Mouse (Mus musculus) cortical plate, adult 2 months (tissue): ENCODE data around the gene Epha7. TPM values are rescaled to one million over a fixed set of nuclear protein-coding genes. Genes with fewer than 3 reads are reported as not detected.

ENCODE experiments used
- H3K27ac ChIP-seq: fragments of 200-500 bp; 2 replicates; pipeline ENCODE4 v1.5.1; 2012; ENCODE audit warnings: low read length, control low read depth, inconsistent platforms; ENCODE audit not compliant: insufficient read depth
- H3K4me1 ChIP-seq: fragments of 200-500 bp; 2 replicates; pipeline ENCODE4 v1.6.1; 2011; ENCODE audit warnings: low read length; ENCODE audit not compliant: control insufficient read depth, insufficient read depth
- H3K4me3 ChIP-seq: fragments of 200-500 bp; 2 replicates; pipeline ENCODE4 v1.5.1; 2011; ENCODE audit warnings: mild to moderate bottlenecking, low read length, control low read depth; ENCODE audit not compliant: insufficient read depth
- CTCF ChIP-seq: fragments of 200-500 bp; IDR thresholded peaks from 2 replicates; pipeline ENCODE4 v1.5.1; 2011; ENCODE audit warnings: mild to moderate bottlenecking, control low read depth, low read length; ENCODE audit not compliant: insufficient read depth; ENCODE audit errors: extremely low read depth
- POLR2A ChIP-seq: fragments of 200-500 bp; IDR thresholded peaks from 2 replicates; pipeline ENCODE4 v1.6.1; 2011; ENCODE audit warnings: mild to moderate bottlenecking, low read length, control low read depth; ENCODE audit not compliant: insufficient read depth; ENCODE audit errors: extremely low read depth
- polyA plus RNA-seq: library from polyadenylated mRNA; depleted of rRNA; stranded (reverse); fragments of >200 nt; gene quantifications from 2 replicates; pipeline ENCODE4 v1.2.3, GENCODE M21; 2012; rRNA removed

The Epha7 gene
- 29.3 and 38.5 TPM in 2 replicates for polyA plus RNA-seq

DNA sequence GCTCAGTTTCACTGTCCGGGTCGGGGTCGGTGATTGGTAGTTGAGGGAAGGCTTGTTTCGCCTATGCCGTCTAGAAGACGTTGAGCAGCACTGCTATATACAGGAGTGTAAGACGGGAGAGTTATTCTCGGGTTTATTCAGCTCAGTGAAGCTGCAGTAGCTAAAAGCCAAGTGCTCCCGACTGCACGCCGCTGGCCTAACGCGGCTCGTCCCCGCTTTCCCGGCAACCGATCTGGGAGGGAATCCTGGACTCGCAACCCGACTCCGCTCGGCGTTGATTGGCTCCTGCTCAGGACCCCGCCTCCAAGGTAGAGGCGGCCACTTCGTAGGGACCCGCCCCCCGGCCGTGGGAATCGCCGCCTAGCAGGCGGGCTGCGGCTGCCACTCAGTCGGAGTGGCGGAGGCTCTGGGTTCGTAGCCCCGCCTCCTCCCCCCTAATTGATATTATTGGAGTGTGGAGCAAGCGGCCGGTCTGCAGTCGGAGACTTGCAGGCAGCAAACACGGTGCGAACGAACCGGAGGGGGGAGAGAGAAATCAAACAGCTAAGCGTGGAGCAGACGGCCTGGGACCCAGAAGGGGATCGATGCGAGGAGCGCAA lies at the start of gene Epha7:
Epha7 (plus strand) TSS at position 441 of the 599 bp plus-strand sequence.
- TF ChIP-seq POLR2A (peak; percentile 98), CTCF (no peak)
- Histone ChIP-seq H3K4me1 (no peaks in the 10 kb centered on the region), H3K27ac (peak within 1 kb of the TSS; percentile 82), H3K4me3 (peak within 1 kb of the TSS; percentile 80)

DNA sequence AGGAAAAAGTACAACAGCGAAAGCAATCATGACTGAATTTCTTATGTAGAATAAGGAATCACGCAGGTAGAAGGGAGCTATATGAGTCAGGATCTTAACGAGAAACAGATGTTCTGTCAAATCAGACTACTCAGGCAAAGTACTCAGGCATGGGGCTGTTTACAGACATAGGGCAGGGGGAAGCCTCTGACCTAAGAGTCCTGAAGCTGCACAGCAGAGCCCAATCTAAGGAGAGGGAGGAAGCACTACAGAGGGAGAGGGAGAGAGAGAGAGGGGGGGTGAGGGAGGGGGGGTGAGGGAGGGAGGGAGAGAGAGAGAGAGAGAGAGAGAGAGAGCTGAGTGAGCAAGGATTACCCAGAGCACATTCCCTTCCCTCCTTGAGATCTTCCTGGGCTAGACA lies 29.0 kb upstream of the Epha7 start:
- H3K4me3 ChIP-seq, result no peak overlapping the region
- TF ChIP-seq POLR2A (no peak), CTCF (no peak)
- no peaks in the 10 kb centered on the region for H3K4me1 ChIP-seq
- no peak overlapping the region for H3K27ac ChIP-seq

GRCm38 (mm10) chr4:28808800-28809199 lies 4.1 kb upstream of the Epha7 start:
- TF ChIP-seq CTCF (0 out of 2 replicates have a peak, but pooled peaks have one; percentile 9), POLR2A (no peak)
- no peaks in the 10 kb centered on the region for H3K4me1 ChIP-seq

DNA sequence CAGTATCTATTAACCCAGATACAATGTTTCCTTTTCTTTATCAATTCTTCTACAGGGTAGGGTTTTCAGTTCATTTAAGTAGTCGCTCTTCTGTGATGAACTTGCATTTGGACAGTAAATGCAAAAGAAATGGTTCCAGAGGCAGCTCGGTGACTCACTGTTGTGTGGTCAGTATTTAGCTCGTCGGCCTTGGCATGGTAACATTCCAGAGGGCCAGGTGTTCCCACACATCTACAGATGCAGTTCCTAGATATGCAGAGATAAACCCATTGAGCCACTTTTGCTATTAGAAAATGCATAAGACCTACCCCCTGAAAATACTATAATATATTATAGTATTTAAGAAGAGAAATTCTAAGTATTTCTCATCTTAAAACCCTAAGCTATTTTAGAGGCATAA lies 3.2 kb upstream of the Epha7 start:
- H3K4me3 ChIP-seq, result no peak overlapping the region
- TF ChIP-seq POLR2A (no peak), CTCF (no peak)
- no peaks in the 10 kb centered on the region for H3K4me1 ChIP-seq
- H3K27ac ChIP-seq, result no peak overlapping the region

More at GRCm38 (mm10) chr4:28808800-28809199, 4.1 kb upstream of the Epha7 start:
- Histone ChIP-seq H3K4me3 (no peak overlapping the region), H3K27ac (no peak overlapping the region)

DNA sequence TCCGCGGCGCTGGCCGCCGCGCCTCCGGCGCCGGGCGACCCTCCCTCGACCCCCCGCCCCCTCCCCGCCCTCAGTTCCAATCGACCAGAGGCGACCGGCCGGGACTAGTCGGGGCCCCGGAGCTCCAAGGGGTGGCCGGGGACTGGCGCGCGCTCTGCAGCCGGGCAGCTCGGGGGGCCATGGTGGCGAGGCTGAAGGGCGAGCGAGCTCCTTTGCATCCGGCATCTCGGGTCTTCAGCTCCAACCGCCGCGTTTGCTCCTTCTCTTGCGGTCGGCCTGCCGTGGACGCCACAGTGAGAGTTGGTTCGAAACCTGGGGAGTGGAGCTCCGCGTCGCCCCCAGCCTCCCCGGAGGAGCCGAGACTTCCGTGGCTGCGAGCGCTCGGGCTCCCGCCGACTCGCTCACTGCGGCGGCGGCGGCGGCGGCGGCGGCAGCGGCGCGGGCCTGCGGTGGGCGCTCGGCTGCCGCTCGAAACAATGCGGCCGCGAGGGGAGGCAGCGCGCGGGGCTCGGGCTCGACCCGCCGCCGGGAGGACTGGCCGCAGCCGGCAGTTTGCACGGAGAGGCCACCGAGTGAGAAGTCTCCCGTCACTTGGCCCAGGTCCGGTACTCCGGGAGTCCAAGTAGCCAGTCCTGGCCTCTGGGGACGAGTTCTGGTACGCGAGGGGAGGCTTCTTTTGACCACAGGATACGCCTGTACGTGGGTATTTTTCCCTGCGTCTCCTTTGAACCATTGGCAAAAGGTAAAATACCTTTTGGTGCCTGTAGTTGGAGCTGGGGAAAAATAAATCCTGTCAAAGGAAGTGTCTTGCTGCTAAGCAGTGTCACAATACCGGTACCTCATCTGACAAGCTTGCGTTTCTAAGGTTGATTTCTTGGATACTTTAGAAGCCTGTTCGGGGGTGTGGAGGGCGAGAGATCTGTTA lies 882 bp downstream of the Epha7 start:
- H3K27ac ChIP-seq, result peak overlapping the region; percentile 82
- H3K4me1 ChIP-seq, result no peaks in the 10 kb centered on the region
- H3K4me3 ChIP-seq, result peak overlapping the region; percentile 80
- TF ChIP-seq POLR2A, result no peak
- no peak for TF ChIP-seq CTCF

DNA sequence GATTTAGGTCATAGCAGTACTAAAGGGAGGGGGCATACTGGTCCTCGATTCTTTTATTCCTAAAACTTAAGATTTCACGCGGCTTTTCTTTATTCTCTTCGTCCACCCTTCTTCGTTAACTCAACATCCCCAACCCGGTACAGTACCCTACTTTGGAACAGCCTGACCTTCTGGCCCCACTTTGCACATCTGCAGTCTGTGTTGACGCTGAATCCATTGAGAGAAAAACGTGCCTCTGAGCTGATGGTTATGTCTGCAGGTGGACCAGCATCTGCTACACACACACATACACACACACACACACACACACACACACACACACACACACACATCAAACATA lies 1.5 kb downstream of the Epha7 start:
- Histone ChIP-seq H3K4me3 (peak overlapping the region; percentile 80), H3K27ac (peak overlapping the region; percentile 82; the same call in 1 of the 2 replicates), H3K4me1 (no peaks in the 10 kb centered on the region)
- TF ChIP-seq CTCF (no peak), POLR2A (no peak)

DNA sequence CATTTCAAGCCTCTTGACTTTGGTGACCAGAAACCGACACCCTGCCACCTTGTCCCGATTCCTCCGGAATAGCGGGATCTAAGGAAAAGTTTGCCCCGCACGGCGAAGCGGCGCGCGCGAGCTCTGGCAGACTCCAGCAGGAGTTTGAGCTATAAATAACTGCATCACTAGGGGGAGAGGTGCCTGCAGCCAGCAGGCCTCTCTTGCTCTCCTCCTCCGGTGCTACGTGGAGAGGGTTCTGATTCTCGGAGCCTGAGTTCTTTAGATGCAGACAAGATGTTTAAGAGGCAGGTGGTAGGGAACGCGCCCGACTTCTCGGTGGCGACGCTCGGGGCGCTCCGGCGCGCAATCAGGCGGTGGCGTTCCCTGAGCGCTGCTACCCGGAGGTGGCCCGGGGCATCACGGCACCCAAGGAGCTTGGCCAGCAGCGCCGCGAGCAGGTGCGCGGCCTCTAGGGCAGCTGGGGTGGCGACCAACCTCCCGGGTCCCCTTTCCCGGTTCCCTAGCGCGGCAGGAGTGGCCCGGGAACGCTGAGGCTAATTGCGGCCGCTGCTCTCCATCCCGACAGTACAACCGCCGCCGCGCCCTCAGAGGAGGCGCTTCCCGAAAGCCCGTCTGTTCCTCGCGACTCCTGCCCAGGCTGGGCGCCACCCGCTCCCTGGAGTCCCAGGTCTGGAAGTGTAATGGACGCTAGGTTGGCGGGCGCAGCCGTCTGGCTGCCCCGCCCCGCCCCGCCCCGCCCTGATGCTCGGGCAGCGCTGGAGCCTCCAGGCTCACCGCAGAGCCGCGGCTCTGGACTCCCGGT lies 2.1 kb downstream of the Epha7 start:
- Histone ChIP-seq H3K4me1 (no peaks in the 10 kb centered on the region), H3K4me3 (peak overlapping the region; percentile 80), H3K27ac (peak overlapping the region; percentile 97)
- TF ChIP-seq POLR2A, result peak; percentile 43; the same call in 1 of the 2 replicates
- TF ChIP-seq CTCF, result no peak

DNA sequence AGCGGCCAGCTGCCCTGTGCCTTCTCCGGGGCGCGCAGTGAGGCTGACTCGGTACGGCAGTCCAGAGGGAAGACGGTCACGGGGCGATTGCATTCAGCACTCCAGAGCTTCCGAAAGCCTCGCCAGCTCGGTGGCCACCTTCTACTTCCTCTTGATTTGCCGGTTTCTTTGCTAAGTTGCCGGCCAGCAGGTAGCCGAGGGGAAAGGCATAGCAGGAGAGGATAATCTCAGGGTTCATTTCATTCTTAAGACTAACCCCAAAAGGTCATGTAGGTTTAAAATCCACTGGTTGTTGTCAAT lies 2.6 kb downstream of the Epha7 start:
- Histone ChIP-seq H3K27ac (0 out of 2 replicates have a peak overlapping the region, but pooled peaks have one; percentile 74), H3K4me3 (peak overlapping the region; percentile 80), H3K4me1 (no peaks in the 10 kb centered on the region)
- no peak for TF ChIP-seq CTCF
- no peak for TF ChIP-seq POLR2A

DNA sequence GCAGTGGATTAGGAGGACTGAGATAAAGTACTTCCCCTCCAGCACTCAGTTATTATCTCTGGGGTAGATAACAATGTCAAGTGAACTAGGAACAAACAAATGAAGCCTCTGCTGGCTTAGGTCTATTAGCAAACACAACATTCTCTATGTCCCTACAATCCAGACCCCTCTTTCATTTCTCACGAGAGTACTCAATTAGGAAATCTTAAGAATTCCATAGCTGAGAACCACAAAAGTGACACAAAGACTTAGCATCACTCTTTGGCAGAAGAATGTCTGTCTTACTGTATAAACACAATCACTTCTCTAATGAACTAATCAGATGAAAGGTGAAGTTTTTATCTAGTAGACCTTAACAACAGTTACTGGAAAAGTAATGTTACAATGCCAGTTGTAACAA lies 10.7 kb downstream of the Epha7 start:
- Histone ChIP-seq H3K4me3 (no peak overlapping the region), H3K27ac (no peak overlapping the region), H3K4me1 (peaks cover 2% of the 10 kb centered on the region; the same call in 1 of the 2 replicates)
- TF ChIP-seq POLR2A (no peak), CTCF (no peak)
